Mouse (Mus musculus): ENCODE measurements around the gene Kmt2e.

Gene Kmt2e

DNA sequence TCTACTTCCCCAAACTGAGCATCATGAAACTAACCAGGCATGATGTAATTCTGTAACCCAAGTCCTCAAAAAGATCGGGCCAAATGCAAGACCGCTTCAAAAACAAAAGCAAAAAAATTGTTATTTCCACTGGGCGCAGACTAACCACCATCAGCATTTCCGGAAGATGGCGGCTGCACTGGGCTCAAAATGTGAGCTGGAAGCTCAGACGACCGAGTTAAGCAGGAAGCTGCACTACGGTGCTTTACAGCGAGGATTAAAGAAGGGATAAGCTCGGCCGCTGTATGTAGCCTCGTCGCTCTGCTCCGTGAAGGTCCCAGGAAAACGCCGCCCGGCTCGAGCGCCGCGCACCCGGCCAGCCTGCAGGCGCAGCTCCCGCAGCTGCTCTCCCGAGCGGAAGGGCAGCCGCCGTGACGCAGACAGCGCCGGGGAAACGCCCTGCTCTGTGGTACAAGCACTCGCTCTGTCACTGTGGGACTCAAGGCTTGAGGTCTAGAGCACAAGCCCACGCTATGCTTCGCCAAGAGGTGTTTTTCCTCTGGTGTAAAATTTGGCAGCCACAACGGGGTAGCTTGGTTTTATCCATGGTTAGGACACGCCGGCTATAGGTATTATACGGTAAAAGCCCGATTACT is 16.0 kb upstream of the Kmt2e start:
- ChIA-PET CTCF (interaction anchor here (0.6 to 1.4 kb wide), 10 partner anchors 9 to 332 kb away, joined by 3 to 6 read pairs (median 3); no protein-coding TSS in a partner anchor), POLR2A (interaction anchor here (0.6 to 18.0 kb wide), 53 partner anchors 8 to 868 kb away, joined by 3 to 730 read pairs (median 4); partner anchors contain the start of genes Kmt2e (in 4 of the 4), Klhl7 (in 1 of the 4), Orc5 (in 1 of the 4) and Pus7 (in 1 of the 4))

DNA sequence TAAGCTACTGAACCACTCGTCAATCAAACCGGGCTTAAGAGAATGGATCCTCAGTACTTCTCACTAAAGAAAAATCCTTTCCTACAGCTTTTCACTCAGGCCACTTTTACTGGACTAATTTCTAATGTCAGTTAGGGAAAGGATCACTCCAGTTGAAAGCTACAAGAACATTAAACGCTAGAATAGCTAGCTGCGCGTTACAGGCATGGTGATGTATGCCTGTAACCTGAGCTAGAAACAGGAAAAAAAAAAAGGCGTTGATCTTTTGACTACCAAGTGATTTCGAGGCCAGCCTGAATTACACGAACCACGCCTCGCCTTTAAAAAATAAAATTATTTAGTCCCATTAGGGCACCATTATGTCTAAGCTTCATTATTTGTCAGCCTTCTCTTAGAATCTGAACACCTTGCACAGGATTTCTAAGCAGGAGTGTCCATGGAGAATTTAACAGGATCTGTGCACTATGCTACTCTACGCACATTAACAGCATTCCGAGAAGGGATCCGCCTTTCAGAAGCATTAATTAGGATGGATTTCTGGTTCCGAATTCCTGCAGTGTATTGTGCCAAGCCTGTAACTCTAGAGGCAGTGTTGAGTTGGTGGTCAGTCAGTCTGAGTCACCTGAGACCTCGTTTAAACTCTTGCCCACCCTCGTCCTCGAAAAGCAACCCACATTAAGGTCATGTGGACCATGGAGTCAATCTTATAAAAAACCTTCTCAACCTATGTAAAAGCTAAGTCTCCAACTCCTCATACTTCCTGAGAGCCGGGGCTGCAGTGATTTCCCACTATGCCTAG is 15.2 kb upstream of the Kmt2e start:
- ChIA-PET POLR2A (interaction anchor here (0.5 to 18.0 kb wide), 50 partner anchors 8 to 869 kb away, joined by 3 to 730 read pairs (median 5); partner anchors contain the start of genes Kmt2e (in 4 of the 4), Klhl7 (in 1 of the 4), Orc5 (in 1 of the 4) and Pus7 (in 1 of the 4)), CTCF (interaction anchor here in 3 of 4 experiments (0.7 to 1.4 kb wide), 8 partner anchors 9 to 331 kb away, joined by 3 to 6 read pairs (median 3); no protein-coding TSS in a partner anchor)

DNA sequence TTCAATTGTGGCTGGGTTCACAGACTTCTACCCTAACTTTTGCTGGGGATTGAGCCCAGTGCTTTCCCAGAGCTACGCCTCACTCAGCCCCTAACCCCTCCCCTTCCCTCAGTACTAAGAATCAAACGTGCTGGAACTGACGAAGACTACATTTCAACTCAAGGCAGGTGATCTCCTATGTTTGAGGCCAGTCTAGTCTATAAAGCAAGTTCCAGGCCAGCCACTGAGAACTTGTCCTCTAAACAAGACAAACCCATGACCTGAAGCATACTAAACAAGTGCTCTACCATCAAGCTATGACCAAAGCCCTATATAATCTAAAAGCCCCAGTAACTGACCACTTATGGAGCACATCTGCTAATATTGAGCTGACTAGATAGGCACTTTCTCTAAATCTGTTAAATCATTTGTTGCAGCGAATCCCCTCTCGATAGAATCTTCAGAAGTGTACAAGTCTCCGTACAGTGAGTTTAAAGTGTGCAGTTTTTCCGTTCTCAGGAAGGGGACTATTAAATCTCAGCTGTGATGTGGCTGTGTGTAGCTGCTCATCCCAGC is 14.5 kb upstream of the Kmt2e start:
- CTCF ChIA-PET, result interaction anchor here in 3 of 4 experiments (0.5 to 1.4 kb wide), 3 partner anchors 14 to 330 kb away, joined by 3 to 4 read pairs (median 3); no protein-coding TSS in a partner anchor
- POLR2A ChIA-PET, result interaction anchor here (0.6 to 18.0 kb wide), 32 partner anchors 9 to 233 kb away, joined by 3 to 730 read pairs (median 9); partner anchors contain the start of gene Kmt2e (in 4 of the 4)

GRCm38 (mm10) chr5:23420410-23420809 is 13.8 kb upstream of the Kmt2e start:
- CTCF ChIA-PET, result interaction anchor here in 2 of 4 experiments (0.5 to 0.6 kb wide), 2 partner anchors 53 to 222 kb away, joined by 3 to 4 read pairs; no protein-coding TSS in a partner anchor
- POLR2A ChIA-PET, result interaction anchor here (0.6 to 18.0 kb wide), 17 partner anchors 9 to 232 kb away, joined by 3 to 730 read pairs (median 10); partner anchors contain the start of gene Kmt2e (in 4 of the 4)

- ChIA-PET CTCF (no interaction called here), POLR2A (interaction anchor here in 2 of 4 experiments (1.0 to 18.0 kb wide), 5 partner anchors 11 to 34 kb away, joined by 3 to 730 read pairs (median 124); partner anchors contain the start of gene Kmt2e (in 2 of the 2))
Observed at GRCm38 (mm10) chr5:23421440-23421839, 12.8 kb upstream of the Kmt2e start.

GRCm38 (mm10) chr5:23423036-23423435 is 11.2 kb upstream of the Kmt2e start:
- CTCF ChIA-PET, result no interaction called here

GRCm38 (mm10) chr5:23427501-23427900 is 6.7 kb upstream of the Kmt2e start:
- ChIA-PET CTCF (interaction anchor here in 2 of 4 experiments (0.6 to 1.8 kb wide), 2 partner anchors 9 to 12 kb away, joined by 6 to 7 read pairs; no protein-coding TSS in a partner anchor), POLR2A (interaction anchor here in 3 of 4 experiments (0.8 to 17.6 kb wide), 11 partner anchors 7 to 81 kb away, joined by 3 to 730 read pairs (median 6); partner anchors contain the start of gene Kmt2e (in 1 of the 3))

More at GRCm38 (mm10) chr5:23423036-23423435, 11.2 kb upstream of the Kmt2e start:
- POLR2A ChIA-PET, result interaction anchor here in 3 of 4 experiments (0.6 to 2.7 kb wide), 10 partner anchors 8 to 382 kb away, joined by 3 to 40 read pairs (median 5); partner anchors contain the start of gene Kmt2e (in 3 of the 3)

DNA sequence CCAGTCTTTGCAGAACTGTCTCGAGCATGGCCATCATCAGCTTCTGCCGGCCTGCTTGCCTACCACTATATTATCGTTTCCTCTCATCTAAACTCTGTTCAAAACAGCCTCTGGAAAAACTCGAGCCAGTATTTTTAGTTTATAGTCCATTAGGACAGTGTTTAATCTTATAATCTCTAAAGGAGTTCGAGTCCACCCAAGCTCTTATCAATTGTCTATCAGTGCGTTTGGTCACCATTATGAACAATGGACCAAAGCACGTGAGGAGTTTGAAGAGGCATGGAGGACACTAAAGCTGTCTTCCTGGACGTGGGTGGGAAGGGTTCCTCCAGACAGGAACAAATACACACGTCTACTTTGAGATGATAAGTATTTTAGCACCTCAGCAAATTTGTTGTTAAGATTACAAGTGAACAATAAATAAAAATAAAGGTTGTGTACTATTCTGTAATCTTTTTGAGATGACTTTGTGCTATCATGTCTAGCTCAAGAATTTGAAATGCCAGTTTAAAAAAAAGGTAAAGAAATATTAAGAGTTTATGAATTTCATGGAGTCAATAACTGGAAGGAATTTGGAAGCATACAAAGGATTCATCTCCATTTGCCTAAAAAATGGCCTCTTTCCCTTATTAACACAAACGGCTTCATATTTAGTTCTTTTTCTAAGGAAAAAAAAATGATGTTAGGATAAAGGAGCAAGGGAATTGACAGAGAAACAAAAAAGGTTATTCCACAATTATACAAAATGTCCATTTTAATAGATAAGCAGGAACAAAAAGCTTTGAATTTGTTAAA is 3.0 kb upstream of the Kmt2e start:
- ChIA-PET CTCF (interaction anchor here in 3 of 4 experiments (0.7 to 2.1 kb wide), 6 partner anchors 13 to 282 kb away, joined by 3 to 13 read pairs (median 4); no protein-coding TSS in a partner anchor), POLR2A (interaction anchor here (0.6 to 17.6 kb wide), 30 partner anchors 8 to 412 kb away, joined by 3 to 730 read pairs (median 5); partner anchors contain the start of gene Tomm7 (in 1 of the 4))

DNA sequence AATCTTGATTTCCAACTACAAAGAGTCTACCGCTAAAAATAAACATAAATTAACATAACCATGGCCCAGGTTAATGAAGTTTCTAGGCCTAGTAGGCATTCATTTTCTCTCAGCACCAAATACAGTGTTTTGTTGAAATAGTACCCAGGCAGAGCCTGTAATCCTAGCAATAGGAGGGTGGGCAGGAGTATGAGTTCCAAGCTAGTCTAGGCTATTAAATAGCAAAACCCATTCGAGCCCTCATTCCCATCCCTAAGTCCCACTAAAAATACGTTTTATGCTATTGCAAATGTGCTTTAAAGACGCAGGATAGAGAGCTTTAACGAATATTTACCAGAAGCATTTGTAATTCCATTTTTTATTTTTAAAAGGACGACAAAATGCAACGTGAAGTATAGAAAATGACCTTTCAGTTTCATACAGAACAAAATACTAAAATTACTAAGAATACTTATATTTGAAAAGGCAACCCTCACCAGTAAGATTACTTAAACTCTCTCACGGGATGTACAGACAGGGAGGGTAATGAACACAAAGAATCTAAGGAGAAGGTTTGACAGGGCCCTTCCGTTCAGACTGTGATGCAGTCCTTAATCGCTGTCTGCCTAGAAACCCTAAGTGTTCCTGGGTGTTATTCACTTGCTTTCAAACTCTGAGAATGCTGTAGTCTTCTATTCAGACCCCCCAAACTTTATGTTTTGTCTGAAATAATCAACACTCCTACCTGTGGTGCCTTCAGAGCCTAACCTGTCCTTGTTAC is 2.1 kb upstream of the Kmt2e start:
- ChIA-PET POLR2A (interaction anchor here (0.7 to 17.6 kb wide), 34 partner anchors 6 to 859 kb away, joined by 3 to 730 read pairs (median 10); no protein-coding TSS in a partner anchor), CTCF (interaction anchor here in 1 of 4 experiments (0.9 to 1.6 kb wide), 2 partner anchors 14 to 16 kb away, joined by 3 to 5 read pairs; no protein-coding TSS in a partner anchor)

DNA sequence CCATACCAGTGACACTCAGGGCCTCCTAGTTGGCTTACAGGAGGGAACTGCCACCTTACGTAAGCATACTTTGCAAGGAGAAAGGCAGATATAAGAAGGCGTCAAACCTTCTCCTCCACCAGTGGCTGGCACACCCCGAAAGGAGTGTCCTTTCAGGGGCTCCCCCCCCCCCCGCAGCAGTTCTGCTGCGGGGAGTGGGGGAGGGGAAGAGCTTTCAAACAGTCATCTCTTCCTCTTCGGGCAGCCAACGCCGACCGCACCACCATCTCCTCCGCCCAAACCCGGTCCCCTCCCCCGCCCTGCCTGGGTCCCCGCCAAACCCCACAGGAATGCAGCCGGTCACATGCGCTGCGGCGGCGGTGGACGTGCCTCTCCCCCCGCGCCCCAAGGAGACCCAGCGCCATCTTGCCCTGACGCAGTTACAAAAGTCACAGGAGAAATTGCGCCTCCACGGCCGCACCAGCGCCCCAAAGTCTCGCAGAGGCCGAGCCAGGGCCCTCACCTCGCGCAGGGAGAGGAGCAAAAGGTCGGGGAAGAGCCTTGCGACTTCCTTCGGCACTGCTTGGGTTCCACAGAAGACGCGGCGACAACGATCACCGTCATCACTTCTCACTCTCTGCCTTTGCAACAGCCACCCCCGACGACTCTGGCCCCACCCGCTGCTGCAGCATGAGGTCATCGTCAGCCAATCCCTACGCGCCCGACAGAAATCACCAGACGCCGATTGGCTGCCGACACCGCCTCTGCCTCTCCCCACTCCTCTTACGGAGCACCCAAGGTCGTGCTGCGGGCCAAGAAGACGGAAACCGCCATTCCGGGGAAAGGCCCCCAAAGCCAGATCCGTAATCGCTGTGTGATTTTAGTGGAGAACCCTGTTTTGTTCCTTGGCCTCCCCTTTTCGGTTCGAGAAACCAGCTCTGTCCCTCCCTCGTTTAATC is 1.3 kb upstream of the Kmt2e start:
- ChIA-PET POLR2A (interaction anchor here (0.7 to 17.6 kb wide), 75 partner anchors 7 to 1759 kb away, joined by 3 to 730 read pairs (median 5); partner anchors contain the start of genes Napepld (in 1 of the 4) and Tomm7 (in 1 of the 4)), CTCF (interaction anchor here in 3 of 4 experiments (0.9 to 2.0 kb wide), 6 partner anchors 14 to 23 kb away, joined by 3 to 12 read pairs (median 4); no protein-coding TSS in a partner anchor)

DNA sequence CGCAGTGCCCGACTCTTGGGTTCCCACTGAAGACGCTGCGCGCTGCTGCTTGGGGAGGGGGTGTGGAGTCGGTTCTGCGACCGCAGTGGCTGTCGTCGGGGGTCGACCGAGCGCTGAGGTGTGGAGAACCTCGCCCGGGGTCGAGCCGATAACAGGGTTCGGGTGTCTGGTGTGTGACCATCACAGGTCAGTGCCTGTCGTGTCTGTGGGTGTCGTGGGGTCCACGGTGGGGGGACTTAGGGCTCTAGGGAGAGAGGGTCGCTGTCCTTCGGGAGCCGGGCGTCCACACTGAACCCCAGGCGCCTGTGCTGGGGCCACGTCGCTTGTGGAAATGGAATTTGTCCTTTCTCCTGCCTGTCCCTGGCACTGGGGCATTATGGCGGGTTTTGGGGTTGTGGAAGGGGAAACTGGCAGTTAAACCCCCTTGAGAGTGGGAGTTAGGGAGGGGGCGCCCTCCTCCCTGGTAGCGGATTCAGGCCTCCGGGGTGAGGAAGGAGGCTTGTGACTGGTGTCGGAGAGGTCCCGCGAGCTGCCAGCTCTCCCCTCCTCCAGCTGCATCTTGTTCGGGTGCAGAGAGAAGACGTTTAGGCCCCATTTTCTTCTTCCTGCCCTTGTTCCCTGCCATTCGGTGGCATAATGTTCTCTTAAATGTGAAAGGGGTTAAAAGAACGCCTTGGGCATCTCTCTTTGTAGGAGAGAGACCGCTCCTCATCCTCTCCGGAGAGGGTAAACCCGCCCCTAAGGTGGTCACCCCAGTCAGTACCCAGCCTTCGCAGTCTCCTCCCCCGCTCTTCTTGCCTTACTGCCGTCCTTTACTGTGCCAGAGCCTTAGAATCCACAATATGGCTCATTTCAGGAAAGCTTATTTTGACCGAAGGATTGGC is 599 bp downstream of the Kmt2e start:
- POLR2A ChIA-PET, result interaction anchor here (0.5 to 17.6 kb wide), 71 partner anchors 8 to 1733 kb away, joined by 3 to 730 read pairs (median 5); partner anchors contain the start of genes Tomm7 (in 2 of the 4), Napepld (in 1 of the 4) and Orc5 (in 1 of the 4)
- CTCF ChIA-PET, result interaction anchor here in 3 of 4 experiments (0.9 to 2.0 kb wide), 6 partner anchors 19 to 353 kb away, joined by 3 to 12 read pairs (median 4); partner anchors contain the start of gene Rint1 (in 1 of the 3)

DNA sequence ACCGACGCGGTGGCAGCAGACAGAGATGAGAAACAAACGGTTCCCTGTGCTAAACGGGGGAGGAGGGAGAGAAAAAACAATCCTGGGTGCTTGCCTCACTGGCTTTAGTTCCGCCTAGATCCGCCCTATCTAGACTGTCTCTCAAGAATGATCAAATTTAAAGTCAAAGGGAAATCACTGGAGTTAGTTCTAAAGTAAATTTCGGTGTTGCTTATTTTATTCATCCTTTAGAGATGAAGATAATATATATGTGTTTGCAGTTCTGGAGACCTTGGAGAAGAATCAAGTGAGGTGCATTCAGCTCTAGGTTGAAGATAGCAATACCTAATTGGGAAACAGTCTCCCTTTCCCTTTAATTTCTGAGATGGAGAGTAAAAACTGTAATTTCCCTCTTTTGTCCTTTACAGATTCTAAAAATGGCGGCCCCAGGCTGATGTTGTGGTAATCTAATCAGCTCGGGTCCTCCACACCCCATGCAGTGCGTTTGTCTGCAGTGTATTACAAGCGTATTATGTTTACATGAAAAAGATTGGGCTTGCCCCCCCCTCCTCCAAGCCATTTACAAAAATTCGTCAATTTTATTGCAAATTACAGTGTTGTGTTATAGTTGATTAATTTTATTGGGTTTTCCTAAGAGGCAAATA is 1.4 kb downstream of the Kmt2e start:
- ChIA-PET CTCF (interaction anchor here in 1 of 4 experiments (1.6 kb wide), 1 partner anchor 20 kb away, joined by 3 read pairs; no protein-coding TSS in a partner anchor), POLR2A (interaction anchor here in 3 of 4 experiments (0.6 to 17.6 kb wide), 19 partner anchors 8 to 354 kb away, joined by 3 to 730 read pairs (median 20); no protein-coding TSS in a partner anchor)

- CTCF ChIA-PET, result interaction anchor here in 1 of 4 experiments (1.6 kb wide), 1 partner anchor 22 kb away, joined by 3 read pairs; no protein-coding TSS in a partner anchor
- POLR2A ChIA-PET, result interaction anchor here in 2 of 4 experiments (0.8 to 17.6 kb wide), 8 partner anchors 10 to 227 kb away, joined by 3 to 730 read pairs (median 6); no protein-coding TSS in a partner anchor
Observed at GRCm38 (mm10) chr5:23436735-23437134, 2.5 kb downstream of the Kmt2e start.

Data from embryonic stem cell, embryonic (primary cell).